Mouse (Mus musculus): Measurements from ENCODE around the gene Ube2d3. TPM values are rescaled to one million over a fixed set of nuclear protein-coding genes. Genes with fewer than 3 reads are reported as not detected.

Ube2d3 gene
- polyA plus RNA-seq, 1 experiment from 2014 or later: 425 TPM

- H3K36me3 ChIP-seq: no peaks in the 10 kb centered on the region
- 85% methylated on average over 5 of the region's 5 CpGs for WGBS
- no peak overlapping the region for H3K4me3 ChIP-seq
- H3K27me3 ChIP-seq: no peaks in the 10 kb centered on the region
- H3K9me3 ChIP-seq: no peaks in the 10 kb centered on the region
- no peak for ATAC-seq (ENCODE audit: low read depth)
- no peak overlapping the region for H3K9ac ChIP-seq
- H3K4me1 ChIP-seq (replicated peaks): no peaks in the 10 kb centered on the region
- no peak overlapping the region for H3K27ac ChIP-seq (replicated peaks)
- no peak overlapping the region for H3K4me2 ChIP-seq
These were observed 65.2 kb downstream of the Ube2d3 start for GRCm38 (mm10) chr3:135503160-135503559.

- 63% methylated on average over 10 of the region's 10 CpGs for WGBS
- H3K27me3 ChIP-seq: no peaks in the 10 kb centered on the region
- no peak for ATAC-seq (ENCODE audit: low read depth)
- H3K27ac ChIP-seq (replicated peaks): no peak overlapping the region
- no peak overlapping the region for H3K4me2 ChIP-seq
- no peaks in the 10 kb centered on the region for H3K36me3 ChIP-seq
- H3K4me3 ChIP-seq: no peak overlapping the region
- H3K9me3 ChIP-seq: no peaks in the 10 kb centered on the region
- H3K4me1 ChIP-seq (replicated peaks): no peaks in the 10 kb centered on the region
- no peak overlapping the region for H3K9ac ChIP-seq
These were observed 67.5 kb downstream of the Ube2d3 start for GRCm38 (mm10) chr3:135505369-135505909.

- ATAC-seq (ENCODE audit: low read depth): no peak
- no peak overlapping the region for H3K9ac ChIP-seq
- H3K4me3 ChIP-seq: no peak overlapping the region
- no peaks in the 10 kb centered on the region for H3K9me3 ChIP-seq
- no peak overlapping the region for H3K27ac ChIP-seq (replicated peaks)
- no peak overlapping the region for H3K4me2 ChIP-seq
- 88% methylated on average over 13 of the region's 13 CpGs for WGBS
- H3K36me3 ChIP-seq: no peaks in the 10 kb centered on the region
- H3K27me3 ChIP-seq: no peaks in the 10 kb centered on the region
- no peaks in the 10 kb centered on the region for H3K4me1 ChIP-seq (replicated peaks)
These were observed 68.0 kb downstream of the Ube2d3 start for GRCm38 (mm10) chr3:135505916-135506482.

DNA sequence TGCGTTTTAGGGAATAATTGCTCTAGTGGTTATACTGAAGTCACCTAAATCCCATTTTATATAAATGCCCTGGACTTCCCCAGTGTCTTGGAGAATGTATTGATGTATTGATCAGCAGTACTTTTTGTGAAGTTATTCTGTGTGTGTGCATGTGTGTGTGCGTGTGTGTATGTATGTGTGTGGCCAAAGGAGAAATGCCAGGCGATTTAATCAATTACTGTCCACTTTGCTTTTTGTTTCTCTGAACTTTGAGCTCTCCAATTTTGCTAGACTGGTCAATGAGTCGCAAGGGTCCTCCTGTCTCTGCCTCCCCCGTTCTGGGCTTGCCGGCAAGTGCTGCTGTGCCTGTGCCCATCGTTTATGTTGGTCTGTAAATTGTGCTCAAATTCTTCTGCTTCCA is 69.6 kb downstream of the Ube2d3 start:
- Histone ChIP-seq H3K4me3 (no peak overlapping the region), H3K27ac (replicated peaks) (no peak overlapping the region), H3K9me3 (no peaks in the 10 kb centered on the region), H3K4me1 (replicated peaks) (no peaks in the 10 kb centered on the region), H3K36me3 (no peaks in the 10 kb centered on the region), H3K9ac (no peak overlapping the region), H3K27me3 (no peaks in the 10 kb centered on the region), H3K4me2 (no peak overlapping the region)
- ATAC-seq (ENCODE audit: low read depth): no peak
- WGBS: 91% methylated on average over 7 of the region's 7 CpGs

- H3K9ac ChIP-seq: no peak overlapping the region
- no peak overlapping the region for H3K27ac ChIP-seq (replicated peaks)
- ATAC-seq (ENCODE audit: low read depth): no peak
- H3K4me1 ChIP-seq (replicated peaks): 0 out of 2 replicates have a peak, but pooled peaks cover 3% of the 10 kb centered on the region
- H3K36me3 ChIP-seq: no peaks in the 10 kb centered on the region
- no peak overlapping the region for H3K4me3 ChIP-seq
- H3K27me3 ChIP-seq: no peaks in the 10 kb centered on the region
- H3K4me2 ChIP-seq: no peak overlapping the region
- H3K9me3 ChIP-seq: no peaks in the 10 kb centered on the region
- WGBS: 88% methylated on average over 1 of the region's 1 CpGs
These were observed 70.2 kb downstream of the Ube2d3 start for GRCm38 (mm10) chr3:135508191-135508590.

GRCm38 (mm10) chr3:135510372-135510771 is 72.4 kb downstream of the Ube2d3 start:
- ATAC-seq (ENCODE audit: low read depth): no peak
- no peaks in the 10 kb centered on the region for H3K9me3 ChIP-seq
- 93% methylated on average over 3 of the region's 3 CpGs for WGBS
- no peak overlapping the region for H3K9ac ChIP-seq
- no peak overlapping the region for H3K4me2 ChIP-seq
- H3K4me1 ChIP-seq (replicated peaks): 0 out of 2 replicates have a peak, but pooled peaks cover 8% of the 10 kb centered on the region
- H3K27me3 ChIP-seq: no peaks in the 10 kb centered on the region
- no peak overlapping the region for H3K27ac ChIP-seq (replicated peaks)
- no peak overlapping the region for H3K4me3 ChIP-seq
- no peaks in the 10 kb centered on the region for H3K36me3 ChIP-seq

GRCm38 (mm10) chr3:135511683-135512082 is 73.7 kb downstream of the Ube2d3 start:
- WGBS: 54% methylated on average over 11 of the region's 11 CpGs
- Histone ChIP-seq H3K4me2 (no peak overlapping the region), H3K9ac (no peak overlapping the region), H3K27me3 (no peaks in the 10 kb centered on the region), H3K4me1 (replicated peaks) (0 out of 2 replicates have a peak, but pooled peaks cover 8% of the 10 kb centered on the region), H3K9me3 (no peaks in the 10 kb centered on the region), H3K27ac (replicated peaks) (no peak overlapping the region), H3K36me3 (no peaks in the 10 kb centered on the region), H3K4me3 (no peak overlapping the region)
- no peak for ATAC-seq (ENCODE audit: low read depth)

DNA sequence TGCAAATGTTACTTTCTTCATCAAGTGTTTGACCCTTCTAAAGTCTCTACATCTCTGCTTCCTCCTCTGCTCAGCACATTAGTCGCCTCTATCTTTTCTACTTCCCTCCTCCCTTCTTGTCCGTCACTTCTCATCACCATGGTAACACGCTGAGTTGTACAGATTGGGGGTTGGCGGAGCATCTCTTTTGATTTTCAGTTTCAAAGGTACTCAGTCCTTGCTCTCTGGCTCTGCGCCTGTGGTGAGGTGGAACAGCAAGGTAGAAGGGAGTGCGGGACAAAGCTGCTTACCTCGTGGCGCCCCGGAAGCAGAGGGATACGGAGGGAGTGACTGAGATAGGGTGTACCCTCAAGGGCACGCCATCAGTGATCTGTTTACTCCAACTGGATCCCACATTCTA is 75.3 kb downstream of the Ube2d3 start:
- ATAC-seq (ENCODE audit: low read depth): peak; percentile 53; the same call in 1 of the 2 replicates
- H3K4me3 ChIP-seq: no peak overlapping the region

DNA sequence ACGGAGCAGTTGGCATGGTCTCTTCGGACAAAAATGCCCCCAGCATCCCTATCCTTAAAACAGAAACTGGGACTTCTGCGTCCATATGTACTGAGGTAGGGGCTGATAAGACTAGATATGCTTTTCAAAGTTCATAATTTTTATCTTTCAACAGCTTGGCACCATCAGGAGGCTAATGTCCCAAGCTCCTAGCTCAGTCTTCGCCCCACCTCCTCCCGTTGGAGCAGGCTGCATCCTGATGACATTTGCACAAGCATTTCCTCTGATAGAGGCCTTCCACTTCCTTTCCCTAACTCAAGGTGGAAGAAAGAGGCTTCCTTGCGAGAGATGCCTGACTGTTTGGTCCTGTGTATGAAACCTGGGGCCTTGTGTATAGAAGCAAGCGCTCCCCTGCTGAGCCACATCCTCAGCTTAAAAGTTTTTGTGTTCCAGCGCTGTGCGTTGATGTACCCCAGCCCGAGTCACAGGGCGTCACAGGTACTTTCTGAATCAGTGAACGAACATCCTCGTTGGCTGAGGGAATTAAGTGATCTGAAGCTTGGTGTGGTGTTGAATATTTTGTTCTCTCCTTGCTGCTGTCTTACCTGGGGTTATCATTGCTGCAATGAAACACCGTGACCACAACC is 76.0 kb downstream of the Ube2d3 start:
- Histone ChIP-seq H3K27me3 (no peaks in the 10 kb centered on the region), H3K9ac (no peak overlapping the region), H3K9me3 (no peaks in the 10 kb centered on the region), H3K27ac (replicated peaks) (0 out of 2 replicates have a peak overlapping the region, but pooled peaks have one; percentile 40), H3K36me3 (no peaks in the 10 kb centered on the region), H3K4me2 (no peak overlapping the region), H3K4me3 (no peak overlapping the region), H3K4me1 (replicated peaks) (0 out of 2 replicates have a peak, but pooled peaks cover 8% of the 10 kb centered on the region)
- ATAC-seq (ENCODE audit: low read depth): no peak
- WGBS: 81% methylated on average over 14 of the region's 14 CpGs

More for the DNA sequence above, 75.3 kb downstream of the Ube2d3 start:
- Histone ChIP-seq H3K27me3 (no peaks in the 10 kb centered on the region), H3K36me3 (no peaks in the 10 kb centered on the region), H3K27ac (replicated peaks) (peak overlapping the region; percentile 40), H3K9ac (no peak overlapping the region), H3K4me2 (peak overlapping the region; percentile 26; the same call in 1 of the 2 replicates), H3K4me1 (replicated peaks) (0 out of 2 replicates have a peak, but pooled peaks cover 8% of the 10 kb centered on the region), H3K9me3 (no peaks in the 10 kb centered on the region)
- WGBS: 40% methylated on average over 11 of the region's 11 CpGs

DNA sequence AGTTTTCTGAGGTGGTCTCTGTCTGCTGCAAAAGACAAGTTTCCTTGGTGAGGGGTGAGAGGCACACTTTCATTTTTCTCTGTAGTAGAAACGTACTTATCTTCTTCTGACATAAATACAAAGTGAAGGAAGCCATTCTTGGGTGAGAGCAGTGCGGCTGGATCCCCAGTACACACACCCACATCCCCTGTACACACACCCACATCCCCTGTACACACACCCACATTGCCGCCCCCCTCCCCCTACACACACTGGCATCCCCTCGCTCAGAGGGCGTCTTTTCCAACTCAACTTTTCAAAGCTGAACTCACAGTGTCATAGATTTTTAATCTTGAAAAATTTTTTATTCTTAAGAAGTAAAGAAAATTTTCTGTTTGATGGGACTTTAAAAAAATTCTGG is 77.3 kb downstream of the Ube2d3 start:
- WGBS: 86% methylated on average over 5 of the region's 5 CpGs
- H3K9me3 ChIP-seq: no peaks in the 10 kb centered on the region

GRCm38 (mm10) chr3:135516891-135517290 is 78.9 kb downstream of the Ube2d3 start:
- Histone ChIP-seq H3K4me1 (replicated peaks) (0 out of 2 replicates have a peak, but pooled peaks cover 8% of the 10 kb centered on the region), H3K4me3 (no peak overlapping the region), H3K9ac (no peak overlapping the region), H3K27me3 (no peaks in the 10 kb centered on the region), H3K27ac (replicated peaks) (no peak overlapping the region), H3K9me3 (no peaks in the 10 kb centered on the region), H3K4me2 (no peak overlapping the region), H3K36me3 (no peaks in the 10 kb centered on the region)
- ATAC-seq (ENCODE audit: low read depth): no peak
- 70% methylated on average over 6 of the region's 6 CpGs for WGBS

More for the DNA sequence above, 77.3 kb downstream of the Ube2d3 start:
- Histone ChIP-seq H3K4me1 (replicated peaks) (0 out of 2 replicates have a peak, but pooled peaks cover 8% of the 10 kb centered on the region), H3K27ac (replicated peaks) (no peak overlapping the region), H3K9ac (no peak overlapping the region), H3K27me3 (no peaks in the 10 kb centered on the region), H3K36me3 (no peaks in the 10 kb centered on the region), H3K4me2 (no peak overlapping the region), H3K4me3 (no peak overlapping the region)
- ATAC-seq (ENCODE audit: low read depth): no peak

Measured in neural tube, embryonic 13.5 days (tissue).